Mouse (Mus musculus) CH12.LX (cell line): Measurements from ENCODE around the gene Olfr508.

Experiments used
- CTCF ChIP-seq, 2 experiments: IDR thresholded peaks in 1 of 2; conservative IDR thresholded peaks in 1 of 2; 2 replicates each; pipeline ENCODE4 v1.5.1; 2011 to 2012; ENCODE audit warnings: low read depth in 2 of 2, low read length in 2 of 2, improper control_type of control experiment in 1 of 2, inconsistent platforms in 1 of 2, mild to moderate bottlenecking in 1 of 2, moderate library complexity in 1 of 2
- ETS1 ChIP-seq: conservative IDR thresholded peaks from 2 replicates; pipeline ENCODE4 v1.6.1; 2012; ENCODE audit warnings: low read depth, mild to moderate bottlenecking, inconsistent platforms, low read length, improper control_type of control experiment, moderate library complexity
- GABPA ChIP-seq: IDR thresholded peaks from 2 replicates; pipeline ENCODE4 v1.6.1; 2012; ENCODE audit warnings: low read depth, low read length, improper control_type of control experiment, inconsistent platforms; ENCODE audit not compliant: insufficient replicate concordance
- JUN ChIP-seq: IDR thresholded peaks from 2 replicates; pipeline ENCODE4 v1.6.1; 2011; ENCODE audit warnings: low read depth, mild to moderate bottlenecking, low read length, improper control_type of control experiment, moderate library complexity; ENCODE audit not compliant: insufficient read depth
- JUND ChIP-seq: conservative IDR thresholded peaks from 2 replicates; pipeline ENCODE4 v1.6.1; 2011; ENCODE audit warnings: low read depth, low read length, improper control_type of control experiment
- KAT2A ChIP-seq: IDR thresholded peaks from 2 replicates; pipeline ENCODE4 v1.6.1; 2012; ENCODE audit warnings: low read length, improper control_type of control experiment, inconsistent platforms; ENCODE audit not compliant: insufficient replicate concordance
- MAFK ChIP-seq: IDR thresholded peaks from 2 replicates; pipeline ENCODE4 v1.6.1; 2011; ENCODE audit warnings: low read length, improper control_type of control experiment; ENCODE audit not compliant: insufficient replicate concordance
- MXI1 ChIP-seq: IDR thresholded peaks from 2 replicates; pipeline ENCODE4 v1.6.1; 2011; ENCODE audit warnings: mild to moderate bottlenecking, low read depth, low read length, improper control_type of control experiment
- POLR2A ChIP-seq: IDR thresholded peaks from 2 replicates; pipeline ENCODE4 v1.6.1; 2011; ENCODE audit warnings: low read depth, mild to moderate bottlenecking, improper control_type of control experiment, low read length
- RCOR1 ChIP-seq: conservative IDR thresholded peaks from 2 replicates; pipeline ENCODE4 v1.6.1; 2012; ENCODE audit warnings: low read depth, mild to moderate bottlenecking, inconsistent platforms, low read length, improper control_type of control experiment
- TCF12 ChIP-seq: IDR thresholded peaks from 2 replicates; pipeline ENCODE4 v1.6.1; 2014; ENCODE audit warnings: low read depth, mild to moderate bottlenecking, inconsistent platforms, low read length, improper control_type of control experiment
- USF2 ChIP-seq: conservative IDR thresholded peaks from 2 replicates; pipeline ENCODE4 v1.6.1; 2011; ENCODE audit warnings: low read depth, low read length, improper control_type of control experiment
- ZNF384 ChIP-seq: IDR thresholded peaks from 2 replicates; pipeline ENCODE4 v1.6.1; 2012; ENCODE audit warnings: low read depth, low read length, improper control_type of control experiment, inconsistent platforms

- TF ChIP-seq POLR2A, result no peak
- no peak for TF ChIP-seq ZNF384
- no peak for TF ChIP-seq CTCF (conservative IDR thresholded peaks at IDR 0.05 in 1 of 2, IDR thresholded peaks at IDR 0.05 in 1 of 2; ENCODE audit: low read depth in 2 of 2, low read length in 2 of 2)
- no peak for TF ChIP-seq RCOR1
- no peak for TF ChIP-seq USF2
- TF ChIP-seq MXI1, result no peak
- TF ChIP-seq JUN, result no peak
- TF ChIP-seq KAT2A, result no peak
- no peak for TF ChIP-seq ETS1
- TF ChIP-seq JUND, result no peak
- no peak for TF ChIP-seq GABPA
- TF ChIP-seq MAFK, result no peak
- no peak for TF ChIP-seq TCF12
Measured at GRCm38 (mm10) chr7:108589797-108590196, 40.0 kb upstream of the Olfr508 start.
